Mouse (Mus musculus): ENCODE measurements at regions not wholly inside any gene's neighbourhood (a gene's known extent, or its start where the extent isn't known, plus 50 kb on each side); places are given as distances from the start of the nearest gene placed in this dataset.

DNA sequence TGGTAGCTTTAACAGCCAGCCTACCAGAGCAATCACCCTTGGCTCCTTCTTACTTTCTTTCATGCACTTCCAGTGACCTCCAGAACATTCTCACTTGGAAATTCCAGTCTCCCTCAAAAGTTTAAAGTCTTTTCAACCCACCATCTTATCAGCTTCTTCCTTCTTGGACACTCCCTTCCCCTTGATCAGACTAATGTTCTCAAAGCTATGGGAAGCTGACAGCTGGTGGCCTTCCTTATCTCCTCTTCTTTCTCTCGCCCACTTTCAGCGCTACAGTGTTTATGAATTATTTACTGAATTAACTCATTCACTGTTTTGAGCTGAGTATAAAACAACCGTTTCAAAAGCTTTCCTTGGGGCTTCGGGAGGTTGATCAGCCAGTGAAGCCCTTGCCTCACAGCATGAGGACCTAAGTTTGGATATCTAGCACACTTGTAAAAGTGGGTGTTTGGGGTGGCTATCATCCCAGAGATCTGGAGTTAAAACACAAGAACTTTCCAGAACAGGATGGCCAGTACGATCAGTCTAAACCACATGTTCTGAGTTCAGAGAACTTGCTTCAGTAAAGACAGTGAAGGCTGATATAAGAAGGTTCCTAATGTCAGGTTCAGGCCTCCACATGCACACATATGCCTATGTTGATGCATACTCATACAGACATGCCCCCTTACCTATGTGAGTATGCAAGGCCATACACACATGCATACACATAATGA, 59.7 kb upstream of the Ikzf2 start:
- DNase-seq (ENCODE audit: low spot score in 2 of 2): no peak

DNA sequence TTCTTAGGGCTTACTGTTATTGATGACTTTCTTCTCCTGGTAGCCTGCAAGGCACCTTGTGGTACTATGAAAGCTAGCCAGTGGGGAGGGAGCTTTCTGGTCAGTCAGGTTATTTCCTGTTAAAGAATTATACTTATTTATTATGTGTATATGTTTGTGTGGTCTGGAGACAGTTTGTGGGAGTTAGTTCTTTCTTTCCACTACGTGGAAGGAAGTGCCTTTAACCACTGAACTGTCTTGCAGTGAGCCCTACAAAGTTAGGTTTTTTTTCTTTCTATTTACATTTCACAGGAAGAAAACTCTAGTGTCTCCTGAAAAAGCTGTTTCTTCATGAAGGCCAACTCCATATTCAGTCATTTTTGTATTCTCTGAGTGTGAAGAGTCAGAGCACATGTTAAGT, 65.7 kb upstream of the Ikzf2 start:
- no peak for DNase-seq (ENCODE audit: low spot score in 2 of 2)

DNA sequence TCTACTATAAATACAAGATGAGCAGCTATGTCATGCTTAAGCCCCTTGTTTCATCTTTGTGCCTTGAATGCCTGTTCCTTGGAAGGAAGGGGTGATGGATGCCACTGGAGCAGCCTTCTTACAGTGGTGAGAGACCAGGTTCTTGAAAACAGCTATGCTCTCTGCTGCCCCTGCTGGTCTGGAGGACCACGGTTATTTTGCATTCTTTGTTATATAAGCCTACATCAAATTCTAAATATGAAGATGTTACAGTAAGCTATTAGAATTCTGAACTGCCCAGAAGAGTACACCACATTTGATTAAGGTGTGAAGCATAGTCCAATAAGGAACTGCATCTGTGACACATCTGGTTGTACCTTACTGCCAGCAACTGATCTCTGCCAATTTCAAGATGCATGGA, 69.1 kb upstream of the Spag16 start:
- DNase-seq (ENCODE audit: low spot score in 2 of 2): no peak

DNA sequence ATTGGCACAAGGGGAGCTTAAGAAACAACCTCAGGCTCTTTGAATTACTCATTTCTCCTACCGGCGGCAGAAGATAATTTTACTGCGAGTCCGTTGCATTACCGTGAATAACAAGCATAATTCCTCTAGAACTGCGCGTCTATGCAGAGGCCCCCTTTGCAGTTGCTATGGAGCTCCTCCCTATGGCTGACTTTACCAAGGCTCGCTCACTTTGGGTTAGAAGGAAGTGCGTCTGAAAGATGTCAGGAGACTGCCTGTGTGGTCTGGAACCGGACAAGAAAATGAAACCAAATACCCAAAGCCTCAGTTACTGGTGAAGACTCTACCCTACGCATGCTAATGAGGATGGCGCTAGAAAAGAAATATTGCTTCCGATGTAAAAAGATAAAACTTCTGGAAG, 67.2 kb upstream of the Spag16 start:
- DNase-seq (ENCODE audit: low spot score in 2 of 2): peak; percentile 33 to 53

DNA sequence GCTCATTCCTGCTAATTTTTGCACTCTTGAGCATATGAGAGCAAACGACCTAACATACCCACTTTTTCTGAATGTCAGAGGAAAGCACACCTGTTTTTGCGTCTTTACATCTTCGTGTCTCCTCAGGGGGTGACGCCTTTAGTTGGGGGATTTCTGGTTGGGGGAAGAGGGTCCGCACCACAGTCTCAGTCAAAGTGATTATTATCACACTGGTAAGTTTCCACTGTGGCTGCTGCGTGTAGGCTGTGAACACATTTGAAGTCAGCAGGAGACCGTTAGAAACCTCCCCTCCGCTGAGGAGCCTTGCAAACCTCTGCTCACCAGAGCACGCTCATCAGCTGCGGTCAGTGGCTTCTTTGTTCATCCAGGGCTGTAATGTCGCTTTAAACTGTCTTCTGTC, 58.1 kb upstream of the Spag16 start:
- peak; percentile 36 to 53 for DNase-seq (ENCODE audit: low spot score in 2 of 2)

DNA sequence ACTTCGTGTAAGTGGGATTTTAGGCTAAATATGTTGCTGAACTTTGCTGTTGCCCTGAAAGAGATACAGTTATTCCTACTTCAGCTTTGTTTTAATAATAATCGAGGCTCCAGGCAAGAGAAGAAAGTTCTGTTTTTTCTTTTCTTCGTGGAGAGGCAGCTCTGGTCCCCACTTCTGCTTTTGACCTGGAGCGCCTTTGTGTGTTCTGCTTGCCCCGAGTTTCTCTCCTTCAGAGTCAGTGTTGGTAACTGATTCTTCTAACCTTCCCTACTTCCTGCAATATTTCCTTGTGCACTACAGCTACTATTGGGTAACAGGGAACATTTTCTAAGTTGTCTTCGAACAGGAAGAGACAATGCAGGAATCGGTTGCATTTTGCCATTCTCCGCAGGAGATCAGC, 56.6 kb upstream of the Spag16 start:
- DNase-seq (ENCODE audit: low spot score in 2 of 2): no peak

DNA sequence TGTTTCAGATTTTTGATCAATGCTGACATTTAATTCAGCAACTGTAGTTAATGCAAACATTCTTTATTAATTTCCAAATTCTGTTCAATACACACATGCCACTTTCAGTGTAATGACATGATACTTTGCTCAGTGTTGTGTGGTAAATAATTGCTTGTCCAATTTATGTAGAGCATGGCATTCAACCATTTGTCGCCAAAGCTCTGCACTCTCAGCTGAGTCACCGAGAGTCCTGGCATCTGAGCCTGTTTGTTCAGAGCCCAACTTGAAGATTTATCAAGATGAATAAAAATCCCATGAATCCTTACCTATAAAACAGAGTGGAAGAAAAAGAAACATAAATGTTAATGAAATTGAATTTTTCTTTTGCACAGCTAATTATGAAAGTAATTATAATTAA, 55.3 kb upstream of the Spag16 start:
- DNase-seq (ENCODE audit: low spot score in 2 of 2): no peak

DNA sequence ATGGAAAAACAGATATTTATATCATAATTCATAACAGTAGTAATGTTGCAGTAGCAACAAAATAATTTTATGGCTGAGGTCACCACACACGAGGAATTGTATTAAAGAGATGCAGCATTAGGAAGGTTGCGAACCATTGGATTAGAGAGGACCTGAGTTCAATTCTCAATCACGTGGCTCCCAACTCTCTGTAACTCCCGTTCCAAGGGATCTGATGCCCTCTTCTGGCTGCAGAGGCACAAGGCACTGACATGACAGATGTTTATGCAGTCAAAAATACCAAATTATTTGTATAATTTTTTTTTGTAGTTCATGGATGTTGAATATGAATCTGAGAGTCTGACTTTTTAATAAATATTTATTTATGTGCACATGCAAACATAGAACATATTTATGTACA, 51.2 kb upstream of the Spag16 start:
- no peak for DNase-seq (ENCODE audit: low spot score in 2 of 2)

All from natural killer cell, adult 2 months (primary cell).